Mouse (Mus musculus) embryonic fibroblast, embryonic 13.5 days (primary cell): ENCODE measurements at regions not wholly inside any gene's neighbourhood (a gene's known extent, or its start where the extent isn't known, plus 50 kb on each side); places are given as distances from the start of the nearest gene placed in this dataset.

Source experiments
- H3K27ac ChIP-seq: 2 replicates; pipeline ENCODE4 v1.5.1; 2012; ENCODE audit warnings: low read length, control low read depth, inconsistent platforms; ENCODE audit not compliant: insufficient read depth
- H3K4me1 ChIP-seq: 2 replicates; pipeline ENCODE4 v1.6.1; 2011; ENCODE audit warnings: low read length; ENCODE audit not compliant: control insufficient read depth, insufficient read depth
- H3K4me3 ChIP-seq: 2 replicates; pipeline ENCODE4 v1.5.1; 2011; ENCODE audit warnings: mild to moderate bottlenecking, control low read depth, low read length; ENCODE audit not compliant: insufficient read depth
- CTCF ChIP-seq: IDR thresholded peaks from 2 replicates; pipeline ENCODE4 v1.5.1; 2011; ENCODE audit warnings: mild to moderate bottlenecking, control low read depth, low read length, moderate library complexity, borderline replicate concordance; ENCODE audit not compliant: insufficient read depth
- POLR2A ChIP-seq: IDR thresholded peaks from 2 replicates; pipeline ENCODE4 v1.6.1; 2011; ENCODE audit warnings: low read depth, mild to moderate bottlenecking, control low read depth, low read length, moderate library complexity

- H3K4me3 ChIP-seq = no peak overlapping the region
- H3K27ac ChIP-seq = no peak overlapping the region
- no peak for TF ChIP-seq POLR2A
- no peak for TF ChIP-seq CTCF
Observed at GRCm38 (mm10) chr17:16101548-16101947, 270.7 kb upstream of the Rgmb start.

DNA sequence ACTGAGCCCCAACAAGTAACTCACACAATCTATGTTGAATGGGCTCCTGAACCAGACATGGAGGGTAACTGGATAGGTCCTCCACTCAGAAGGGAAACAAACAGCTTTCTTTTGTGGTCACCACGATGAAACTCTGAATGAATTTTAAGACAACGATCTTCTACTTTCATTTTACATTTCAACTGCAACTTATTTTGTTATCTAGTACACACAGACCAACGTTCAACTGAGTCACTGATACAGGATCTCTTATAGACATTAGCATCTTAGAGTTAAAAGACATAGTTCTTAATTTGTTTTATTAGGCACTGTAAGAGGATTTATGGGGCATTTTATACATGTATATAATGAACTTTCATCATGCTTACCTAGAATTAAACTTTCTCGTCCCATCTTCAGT is 262.1 kb upstream of the Rgmb start:
- Histone ChIP-seq H3K4me3 (no peak overlapping the region), H3K27ac (no peak overlapping the region), H3K4me1 (no peaks in the 10 kb centered on the region)
- TF ChIP-seq POLR2A = no peak
- TF ChIP-seq CTCF = no peak

More at GRCm38 (mm10) chr17:16101548-16101947, 270.7 kb upstream of the Rgmb start:
- no peaks in the 10 kb centered on the region for H3K4me1 ChIP-seq

DNA sequence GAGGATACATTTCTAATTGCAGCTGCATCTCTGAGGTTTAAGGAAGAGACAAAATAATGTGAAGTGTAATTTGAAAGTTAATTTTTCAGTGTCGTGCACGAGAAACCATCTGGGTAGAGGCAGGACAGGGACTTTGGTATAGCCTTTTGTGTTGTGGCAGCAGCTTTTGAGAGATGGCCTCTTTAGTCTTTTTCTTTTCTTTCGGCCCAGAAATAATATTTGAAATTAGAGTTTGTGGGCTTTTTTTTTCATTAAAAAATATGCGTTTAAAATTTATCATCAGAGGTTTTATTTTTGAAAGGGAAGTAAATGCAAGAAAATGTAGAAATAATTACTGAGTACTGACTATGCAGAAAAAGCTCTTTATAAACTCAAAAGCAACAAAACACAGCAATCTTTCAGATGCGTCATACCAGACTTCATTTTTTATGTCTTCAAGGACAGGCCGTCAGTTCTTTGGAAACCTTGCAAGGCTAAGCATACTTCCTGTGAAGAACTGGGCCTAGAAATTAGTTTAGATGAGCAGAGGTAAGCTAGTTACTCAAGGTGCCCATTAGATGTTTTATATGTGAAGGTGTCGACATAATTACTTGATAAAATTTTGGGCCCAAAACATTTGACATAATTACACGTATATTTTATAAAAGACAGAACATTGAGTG is 258.9 kb upstream of the Rgmb start:
- Histone ChIP-seq H3K4me3 (no peak overlapping the region), H3K27ac (no peak overlapping the region), H3K4me1 (no peaks in the 10 kb centered on the region)
- TF ChIP-seq CTCF = no peak

DNA sequence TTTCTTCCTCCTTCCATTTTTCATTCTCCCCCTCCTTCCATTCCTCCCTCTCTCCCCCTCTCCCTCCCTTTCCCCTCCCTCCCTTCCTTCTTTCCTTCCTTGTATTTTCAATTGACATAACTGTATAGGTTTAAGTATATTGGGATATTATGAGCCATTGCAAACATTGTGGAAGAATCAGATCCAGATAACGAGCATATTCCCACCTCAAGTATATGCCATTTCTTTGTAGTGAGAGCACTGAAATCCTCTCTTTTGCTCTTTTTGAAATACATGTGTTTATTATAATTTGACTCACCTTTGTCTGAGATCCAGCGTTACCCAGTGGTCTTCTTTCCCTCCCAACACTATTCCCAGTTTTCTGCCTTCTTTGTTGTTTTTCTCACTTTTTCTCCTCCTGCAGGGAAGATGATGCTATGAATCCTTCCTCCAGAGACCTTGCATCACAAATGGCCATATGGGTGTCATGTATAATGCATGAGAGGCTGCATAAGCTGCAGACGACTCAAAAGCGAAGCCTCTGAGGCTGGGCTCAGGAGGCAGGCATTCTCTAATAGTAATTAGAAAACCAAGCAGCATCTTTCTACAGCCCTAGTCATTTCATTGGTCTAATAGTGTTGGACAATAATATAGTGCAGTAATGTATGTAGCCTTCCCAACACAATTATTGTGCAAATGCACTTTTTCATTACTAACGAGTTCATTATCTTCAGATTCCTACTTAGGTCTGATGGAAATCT is 258.2 kb upstream of the Rgmb start:
- no peak for TF ChIP-seq POLR2A
- no peak for TF ChIP-seq CTCF
- no peak overlapping the region for H3K27ac ChIP-seq
- no peak overlapping the region for H3K4me3 ChIP-seq
- no peaks in the 10 kb centered on the region for H3K4me1 ChIP-seq

- no peak overlapping the region for H3K27ac ChIP-seq
- H3K4me3 ChIP-seq = no peak overlapping the region
- TF ChIP-seq POLR2A = no peak
- no peak for TF ChIP-seq CTCF
- no peaks in the 10 kb centered on the region for H3K4me1 ChIP-seq
Observed at GRCm38 (mm10) chr17:16087046-16087445, 256.2 kb upstream of the Rgmb start.

- Histone ChIP-seq H3K4me1 (no peaks in the 10 kb centered on the region), H3K27ac (no peak overlapping the region), H3K4me3 (no peak overlapping the region)
- TF ChIP-seq CTCF (no peak), POLR2A (no peak)
Observed at GRCm38 (mm10) chr17:16082842-16083241, 252.0 kb upstream of the Rgmb start.

- no peak for TF ChIP-seq CTCF
- no peak for TF ChIP-seq POLR2A
- no peaks in the 10 kb centered on the region for H3K4me1 ChIP-seq
- no peak overlapping the region for H3K4me3 ChIP-seq
- no peak overlapping the region for H3K27ac ChIP-seq
Observed at GRCm38 (mm10) chr17:16078549-16078948, 247.7 kb upstream of the Rgmb start.

- Histone ChIP-seq H3K27ac (peak overlapping the region; percentile 68; the same call in 1 of the 2 replicates), H3K4me3 (no peak overlapping the region), H3K4me1 (0 out of 2 replicates have a peak, but pooled peaks cover 3% of the 10 kb centered on the region)
- TF ChIP-seq CTCF = no peak
- no peak for TF ChIP-seq POLR2A
Observed at GRCm38 (mm10) chr17:16069334-16069733, 238.5 kb upstream of the Rgmb start.

DNA sequence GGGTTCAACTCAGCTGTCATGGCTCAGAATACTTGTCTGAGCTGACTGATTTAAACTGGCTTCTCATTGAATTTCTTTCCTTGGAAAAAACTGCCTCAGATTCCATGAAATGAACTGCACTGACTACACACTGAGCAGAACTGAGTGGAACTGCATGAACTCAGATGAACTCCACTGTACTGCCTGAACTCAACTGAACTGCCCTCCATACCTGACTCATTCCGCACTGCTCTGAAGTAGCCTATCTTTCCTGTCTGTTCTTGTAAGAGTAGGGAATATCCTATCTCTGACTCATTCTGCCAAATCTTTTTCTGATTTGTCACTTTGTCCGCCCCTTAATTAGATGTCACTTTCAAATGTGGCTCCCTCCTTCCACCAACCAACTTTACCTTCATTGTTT is 237.0 kb upstream of the Rgmb start:
- TF ChIP-seq POLR2A = no peak
- TF ChIP-seq CTCF = no peak
- 0 out of 2 replicates have a peak, but pooled peaks cover 3% of the 10 kb centered on the region for H3K4me1 ChIP-seq
- H3K4me3 ChIP-seq = no peak overlapping the region
- H3K27ac ChIP-seq = peak overlapping the region; percentile 34; the same call in 1 of the 2 replicates

GRCm38 (mm10) chr17:16054481-16054880 is 223.6 kb upstream of the Rgmb start:
- TF ChIP-seq CTCF (no peak), POLR2A (no peak)
- peak overlapping the region; percentile 67; the same call in 1 of the 2 replicates for H3K27ac ChIP-seq
- H3K4me3 ChIP-seq = no peak overlapping the region
- H3K4me1 ChIP-seq = peaks cover 3% of the 10 kb centered on the region
